Mouse (Mus musculus) embryonic fibroblast, embryonic 13.5 days (primary cell): ENCODE results near the gene Vps29.

Source experiments
- CTCF ChIP-seq: IDR thresholded peaks from 2 replicates; pipeline ENCODE4 v1.5.1; 2011; ENCODE audit warnings: mild to moderate bottlenecking, control low read depth, low read length, moderate library complexity, borderline replicate concordance; ENCODE audit not compliant: insufficient read depth
- POLR2A ChIP-seq: IDR thresholded peaks from 2 replicates; pipeline ENCODE4 v1.6.1; 2011; ENCODE audit warnings: low read depth, mild to moderate bottlenecking, control low read depth, low read length, moderate library complexity

- no peak for TF ChIP-seq CTCF
- TF ChIP-seq POLR2A = no peak
These were observed 43.5 kb upstream of the Vps29 start for GRCm38 (mm10) chr5:122310699-122311098.
